Comparison of ENCODE assay signal across 8 mouse cellular contexts in the genomic region with DNA sequence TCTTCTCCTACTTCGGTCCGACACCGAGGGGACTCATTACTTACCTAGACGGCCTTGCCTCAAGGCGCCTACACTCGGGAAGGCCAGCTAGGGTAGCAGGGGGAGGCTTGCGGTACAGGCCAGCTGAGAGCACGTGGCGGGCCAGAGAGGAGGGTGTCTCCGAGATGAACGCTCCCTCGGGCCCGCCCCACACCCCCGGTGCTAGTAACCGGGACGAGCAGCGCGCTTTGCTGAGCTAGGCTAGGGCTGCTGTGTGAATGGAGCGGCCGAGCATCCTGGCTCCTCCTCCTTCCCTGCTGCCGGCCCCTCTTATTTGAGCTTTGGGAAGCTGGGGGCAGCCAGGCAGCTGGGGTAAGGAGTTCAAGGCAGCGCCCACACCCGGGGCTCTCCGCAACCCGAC. TPM values are rescaled to one million over a fixed set of nuclear protein-coding genes. Genes with fewer than 3 reads are reported as not detected.
DNase-seq lines count a peak whose midpoint lies in the region; ATAC-seq and TF ChIP-seq lines count a peak whose summit lies in the region.

Gene Wt1, plus strand, starts transcription at position 251 of the 400 bp plus-strand sequence.

- TF ChIP-seq CTCF in liver, embryonic 14.5 days (IDR thresholded peaks at IDR 0.05; ENCODE audit: low read depth): no peak

- no peak within 1 kb of the TSS for H3K9ac ChIP-seq in forebrain, embryonic 15.5 days (replicated peaks)
- H3K9ac ChIP-seq in intestine, embryonic 14.5 days (ENCODE audit: low read length): peak within 1 kb of the TSS; percentile 35
- H3K9ac ChIP-seq in liver, embryonic 14.5 days (replicated peaks): no peak within 1 kb of the TSS
- H3K9ac ChIP-seq in stomach, embryonic 14.5 days (replicated peaks; ENCODE audit: low read depth, low read length): peak within 1 kb of the TSS; percentile 30; the same call in 1 of the 2 replicates

- peak within 1 kb of the TSS; percentile 32 for H3K4me2 ChIP-seq in forebrain, embryonic 15.5 days (replicated peaks)
- peak within 1 kb of the TSS; percentile 45 for H3K4me2 ChIP-seq in intestine, embryonic 14.5 days (ENCODE audit: low read length)
- H3K4me2 ChIP-seq in liver, embryonic 14.5 days (ENCODE audit: low read depth): peak within 1 kb of the TSS; percentile 21
- peak within 1 kb of the TSS; percentile 39 for H3K4me2 ChIP-seq in stomach, embryonic 14.5 days (replicated peaks; ENCODE audit: low read depth, low read length)

- no peaks in the 10 kb centered on the region for H3K36me3 ChIP-seq in forebrain, embryonic 15.5 days
- H3K36me3 ChIP-seq in intestine, embryonic 14.5 days (ENCODE audit: control insufficient read depth, insufficient read depth, low read length): no peaks in the 10 kb centered on the region
- no peaks in the 10 kb centered on the region for H3K36me3 ChIP-seq in liver, embryonic 14.5 days (replicated peaks; ENCODE audit: control insufficient read depth, insufficient read depth, low read depth)
- no peaks in the 10 kb centered on the region for H3K36me3 ChIP-seq in stomach, embryonic 14.5 days (ENCODE audit: control insufficient read depth, insufficient read depth, low read length)

- peaks cover 25% of the 10 kb centered on the region for H3K4me1 ChIP-seq in forebrain, embryonic 15.5 days
- H3K4me1 ChIP-seq in intestine, embryonic 14.5 days (replicated peaks; ENCODE audit: control insufficient read depth, insufficient read depth, low read length): 0 out of 2 replicates have a peak, but pooled peaks cover 13% of the 10 kb centered on the region
- no peaks in the 10 kb centered on the region for H3K4me1 ChIP-seq in liver, embryonic 14.5 days (replicated peaks; ENCODE audit: control insufficient read depth in 2 of 2, insufficient read depth in 2 of 2, low read length in 1 of 2)
- 0 out of 2 replicates have a peak, but pooled peaks cover 12% of the 10 kb centered on the region for H3K4me1 ChIP-seq in stomach, embryonic 14.5 days (ENCODE audit: control insufficient read depth, insufficient read depth, low read length)

- no peaks in the 10 kb centered on the region for H3K9me3 ChIP-seq in forebrain, embryonic 15.5 days
- H3K9me3 ChIP-seq in intestine, embryonic 14.5 days (ENCODE audit: control insufficient read depth, low read length): no peaks in the 10 kb centered on the region
- no peaks in the 10 kb centered on the region for H3K9me3 ChIP-seq in liver, embryonic 14.5 days (ENCODE audit: control insufficient read depth, low read length)
- H3K9me3 ChIP-seq in stomach, embryonic 14.5 days (ENCODE audit: control insufficient read depth, low read depth, low read length): no peaks in the 10 kb centered on the region

- no peak within 1 kb of the TSS for H3K27ac ChIP-seq in forebrain, embryonic 15.5 days (replicated peaks)
- peak within 1 kb of the TSS; percentile 18; the same call in 1 of the 2 replicates for H3K27ac ChIP-seq in intestine, embryonic 14.5 days (ENCODE audit: low read depth)
- no peak within 1 kb of the TSS for H3K27ac ChIP-seq in liver, embryonic 14.5 days
- peak within 1 kb of the TSS; percentile 82 for H3K27ac ChIP-seq in stomach, embryonic 14.5 days (ENCODE audit: low read length)

- peak; percentile 13 for DNase-seq in gastrocnemius, postnatal 10 days
- no peak for DNase-seq in gastrocnemius, adult 8-10 months (ENCODE audit: low spot score in 2 of 2)
- DNase-seq in intestine, embryonic 14.5 days (ENCODE audit: low spot score): peak; percentile 79
- no peak for DNase-seq in liver, embryonic 14.5 days (ENCODE audit: low read depth in 3 of 3, low spot score in 3 of 3)
- DNase-seq in thymus, postnatal 25 days: no peak
- no peak for DNase-seq in urinary bladder, postnatal 10 days (ENCODE audit: low spot score)

- under 1% methylated on average over 24 of the region's 25 CpGs for WGBS in forebrain, embryonic 15.5 days
- WGBS in intestine, embryonic 14.5 days: under 1% methylated on average over 24 of the region's 25 CpGs
- 1% methylated on average over 21 of the region's 25 CpGs for WGBS in liver, embryonic 14.5 days (ENCODE audit: insufficient replicate concordance)
- WGBS in stomach, embryonic 14.5 days: under 1% methylated on average over 25 of the region's 25 CpGs

- peak within 1 kb of the TSS; percentile 23 for H3K4me3 ChIP-seq in forebrain, embryonic 15.5 days
- peak within 1 kb of the TSS; percentile 38 for H3K4me3 ChIP-seq in intestine, embryonic 14.5 days (ENCODE audit: low read depth, low read length)
- peak within 1 kb of the TSS; percentile 32 to 37 for H3K4me3 ChIP-seq in liver, embryonic 14.5 days (ENCODE audit: insufficient read depth in 1 of 2, low read depth in 2 of 2, low read length in 2 of 2)
- H3K4me3 ChIP-seq in stomach, embryonic 14.5 days (ENCODE audit: low read depth, low read length): peak within 1 kb of the TSS; percentile 41

- peaks cover 86% of the 10 kb centered on the region for H3K27me3 ChIP-seq in forebrain, embryonic 15.5 days
- H3K27me3 ChIP-seq in intestine, embryonic 14.5 days (replicated peaks; ENCODE audit: control insufficient read depth, insufficient read depth, low read length): peaks cover 96% of the 10 kb centered on the region
- peaks cover 96% of the 10 kb centered on the region for H3K27me3 ChIP-seq in liver, embryonic 14.5 days (ENCODE audit: control insufficient read depth, insufficient read depth, low read length)
- peaks cover 70% of the 10 kb centered on the region for H3K27me3 ChIP-seq in stomach, embryonic 14.5 days (ENCODE audit: control insufficient read depth, insufficient read depth, low read length)

- no peak for TF ChIP-seq EP300 in liver, embryonic 14.5 days (IDR thresholded peaks at IDR 0.05; ENCODE audit: low read depth)

- ATAC-seq in forebrain, embryonic 15.5 days (replicated peaks): peak; percentile 59
- ATAC-seq in intestine, embryonic 14.5 days (replicated peaks; ENCODE audit: low FRiP score, low TSS enrichment, low read depth): peak; percentile 73
- ATAC-seq in liver, embryonic 14.5 days (ENCODE audit: insufficient read depth): no peak
- peak; percentile 73; the same call in 1 of the 2 replicates for ATAC-seq in stomach, embryonic 14.5 days (ENCODE audit: insufficient number of reproducible peaks, insufficient read depth, low FRiP score, low read depth)

RNA-seq across cellular contexts. Expression of gene Wt1, which starts in this region (rescaled TPM):
- under 1 TPM in 1 of 2 experiments, not detected in 1; 0.18 TPM for total RNA-seq in gastrocnemius, postnatal 10 days (2021)
- total RNA-seq in gastrocnemius, adult 8-10 months (2022): not detected
- 0.08 TPM in 1 of 2 replicates, not detected in the other for polyA plus RNA-seq in forebrain, embryonic 15.5 days (2015; fragmentation: Nextera tagmentation; extraction: Ambion mirVana)
- 18.4 and 20.1 TPM in 2 replicates for polyA plus RNA-seq in intestine, embryonic 14.5 days (2014; fragmentation: Nextera tagmentation; extraction: Ambion mirVana)
- 0.96 and 1.1 TPM in 2 replicates for polyA plus RNA-seq in liver, embryonic 14.5 days (2012; rRNA removed)
- polyA plus RNA-seq in liver, embryonic 14.5 days (2014; fragmentation: Nextera tagmentation; extraction: Ambion mirVana): 0.77 and 1.0 TPM in 2 replicates
- polyA plus RNA-seq in stomach, embryonic 14.5 days (2014; fragmentation: Nextera tagmentation; extraction: Ambion mirVana): 18.6 and 23.9 TPM in 2 replicates

Comparison
In these comparisons a context has a peak if more than half of its experiments do, and no peak if none do; other contexts are left out.
1. Peak in DNase-seq in gastrocnemius, postnatal 10 days; RNA of the gene not detected or under 1 TPM.
2. Peak in ATAC-seq, H3K4me3 ChIP-seq and H3K4me2 ChIP-seq in forebrain, embryonic 15.5 days; RNA of the gene not detected or under 1 TPM.
3. H3K27ac ChIP-seq: peak in intestine, embryonic 14.5 days (single experiment) and stomach, embryonic 14.5 days (single experiment); none in forebrain, embryonic 15.5 days (single experiment) and liver, embryonic 14.5 days (single experiment).
4. H3K9ac ChIP-seq: peak in intestine, embryonic 14.5 days (single experiment) and stomach, embryonic 14.5 days (single experiment); none in forebrain, embryonic 15.5 days (single experiment) and liver, embryonic 14.5 days (single experiment).
5. Peak in every context shown above with its lines, with median percentiles within 50 percentile points of each other: H3K4me2 ChIP-seq and H3K4me3 ChIP-seq.